Mouse (Mus musculus) intestine, embryonic 16.5 days (tissue): ENCODE data around the gene Marc1. TPM values are rescaled to one million over a fixed set of nuclear protein-coding genes. Genes with fewer than 3 reads are reported as not detected.

Experiments used
- ATAC-seq: fragments of 200-750 bp; cut with Nextera tagmentation; 2 replicates; pipeline ENCODE4 v1.8.0; 2017; ENCODE audit warnings: moderate TSS enrichment, moderate library complexity
- H3K27ac ChIP-seq: fragments of 300-500 bp; sonication (generic); 2 replicates; pipeline ENCODE4 v1.5.1; 2014; ENCODE audit warnings: mild to moderate bottlenecking, low read length
- H3K27me3 ChIP-seq: fragments of 300-500 bp; sonication (generic); replicated peaks from 2 replicates; pipeline ENCODE4 v1.6.1; 2014; ENCODE audit warnings: low read length, control low read depth, mixed read lengths; ENCODE audit not compliant: control insufficient read depth, insufficient read depth
- H3K36me3 ChIP-seq: fragments of 300-500 bp; sonication (generic); 2 replicates; pipeline ENCODE4 v1.6.1; 2014; ENCODE audit warnings: low read length, control low read depth; ENCODE audit not compliant: control insufficient read depth, insufficient read depth
- H3K4me1 ChIP-seq: fragments of 300-500 bp; sonication (generic); 2 replicates; pipeline ENCODE4 v1.6.1; 2014; ENCODE audit warnings: low read length, control low read depth, mixed read lengths; ENCODE audit not compliant: control insufficient read depth, insufficient read depth
- H3K4me2 ChIP-seq: fragments of 300-500 bp; sonication (generic); 2 replicates; pipeline ENCODE4 v1.6.1; 2014; ENCODE audit warnings: low read depth, low read length, control low read depth
- H3K4me3 ChIP-seq: fragments of 300-500 bp; sonication (generic); 2 replicates; pipeline ENCODE4 v1.5.1; 2014; ENCODE audit warnings: mild to moderate bottlenecking, low read length
- H3K9ac ChIP-seq: fragments of 300-500 bp; sonication (generic); 2 replicates; pipeline ENCODE4 v1.6.1; 2014; ENCODE audit warnings: low read depth, low read length
- H3K9me3 ChIP-seq: fragments of 300-500 bp; sonication (generic); 2 replicates; pipeline ENCODE4 v1.6.1; 2016; ENCODE audit warnings: low read length, control low read depth; ENCODE audit not compliant: control insufficient read depth
- WGBS: fragments of 180-500 bp; shearing (Covaris S2); extraction: QIAGEN DNeasy Blood & Tissue Kit; methylation state at CpG from one replicate; pipeline ENCODE4 v1.1.7; 2014; 5-methylcytosine and 5-hydroxymethylcytosine counted together
- polyA plus RNA-seq: library from polyadenylated mRNA; unstranded; fragments of >200 nt; fragmentation: Nextera tagmentation; extraction: Ambion mirVana; gene quantifications from 2 replicates; pipeline ENCODE4 v1.2.1, GENCODE M21; 2015

Marc1 gene
- polyA plus RNA-seq, 1 experiment from 2014 or later, result 1.5 TPM

DNA sequence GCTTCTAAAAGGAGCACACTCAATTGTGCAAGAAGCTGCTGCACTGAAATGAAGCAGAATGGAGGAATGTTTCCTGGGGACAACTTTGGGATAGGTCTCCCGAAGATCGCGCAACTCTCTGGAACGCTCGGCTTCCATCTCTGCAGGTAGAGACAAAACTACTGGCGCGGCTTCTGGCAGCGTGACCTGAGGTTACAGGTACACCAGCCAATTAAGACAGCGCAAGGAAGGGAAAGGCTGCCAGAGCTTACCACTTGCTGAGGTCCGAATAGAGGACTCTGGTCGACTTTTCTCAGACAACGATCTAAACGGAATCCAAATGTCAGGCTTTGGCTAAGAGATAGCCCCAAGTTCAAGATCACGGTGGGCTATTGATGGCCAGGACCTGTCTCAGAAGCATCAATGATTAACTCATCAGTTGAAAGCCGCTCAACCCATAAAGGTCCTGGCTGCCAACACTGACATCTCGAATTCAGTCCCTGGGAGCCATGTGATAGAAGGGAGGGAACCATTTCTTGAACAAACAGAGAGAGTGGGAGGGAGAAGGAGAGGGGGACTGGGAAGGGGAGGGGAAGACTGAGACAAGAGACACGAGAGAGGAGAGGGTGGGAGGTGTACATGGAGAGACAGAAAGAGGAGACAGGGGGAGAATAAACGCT lies 35.1 kb upstream of the Marc1 start, which contains the start of gene Marc2:
Gene Marc2 (minus strand): TSS at position 360 of the 659 bp plus-strand sequence.
- Histone ChIP-seq H3K9ac (peak within 1 kb of the TSS; percentile 93), H3K36me3 (0 out of 2 replicates have a peak, but pooled peaks cover under 1% of the 10 kb centered on the region), H3K9me3 (no peaks in the 10 kb centered on the region), H3K4me1 (peaks cover 20% of the 10 kb centered on the region), H3K27ac (peak within 1 kb of the TSS; percentile 96), H3K27me3 (no peaks in the 10 kb centered on the region), H3K4me2 (peak within 1 kb of the TSS; percentile 88), H3K4me3 (peak within 1 kb of the TSS; percentile 86)
- WGBS, result 3% methylated on average over 18 of the region's 18 CpGs
- ATAC-seq, result peak; percentile 57

DNA sequence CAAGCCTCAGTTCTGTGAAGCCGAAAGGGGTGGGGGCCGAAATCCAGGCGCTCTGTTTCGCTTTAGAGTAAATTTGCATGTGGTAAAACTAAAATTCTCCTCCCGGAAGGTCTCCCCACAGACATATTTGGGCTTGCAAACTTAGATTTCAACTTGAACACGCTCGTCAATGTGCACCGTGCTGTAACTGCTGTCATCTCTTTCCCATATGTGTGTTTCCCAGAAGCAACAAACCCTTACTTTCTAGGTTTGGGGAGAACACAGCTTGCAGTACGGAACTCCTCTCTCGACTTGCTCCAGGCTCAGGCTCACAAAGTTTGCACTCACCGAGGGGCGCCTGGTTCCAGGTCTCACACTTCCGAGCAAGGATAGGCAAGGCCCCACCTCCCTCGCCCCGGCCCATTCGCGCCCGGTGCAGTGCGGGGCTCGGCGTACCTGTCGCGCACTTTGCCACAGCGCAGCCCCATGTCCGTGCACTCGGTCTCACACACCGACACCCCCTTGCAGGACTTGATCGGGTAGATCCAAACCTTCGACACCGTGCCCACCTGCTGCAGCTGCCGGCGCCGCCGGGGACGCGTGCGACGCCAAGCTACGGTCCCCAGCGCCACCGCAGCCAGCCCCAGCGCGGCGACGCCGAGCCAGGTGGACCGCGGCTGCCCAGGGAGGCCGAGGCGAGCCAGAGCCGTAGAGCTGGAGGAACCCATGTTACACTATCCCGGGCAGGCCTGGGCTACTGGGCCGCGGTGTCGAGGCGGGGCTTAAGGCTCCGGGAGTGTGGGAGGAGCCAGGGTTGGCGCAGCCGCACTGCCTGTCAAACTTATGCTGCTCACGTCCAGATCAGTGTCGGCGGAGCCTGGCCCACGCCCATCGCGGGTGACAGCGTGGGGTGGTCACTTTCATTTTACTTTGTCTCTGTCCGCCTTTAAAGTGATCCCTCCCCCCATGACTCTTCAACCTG lies 34.3 kb upstream of the Marc1 start:
- Histone ChIP-seq H3K27me3 (no peaks in the 10 kb centered on the region), H3K9me3 (no peaks in the 10 kb centered on the region), H3K36me3 (peaks cover 4% of the 10 kb centered on the region; the same call in 1 of the 2 replicates), H3K4me1 (peaks cover 18% of the 10 kb centered on the region), H3K4me2 (peak overlapping the region; percentile 88), H3K4me3 (peak overlapping the region; percentile 86), H3K9ac (peak overlapping the region; percentile 93), H3K27ac (peak overlapping the region; percentile 96)
- WGBS, result under 1% methylated on average over 67 of the region's 67 CpGs
- ATAC-seq, result peak; percentile 96

GRCm38 (mm10) chr1:184844326-184845066 lies 33.4 kb upstream of the Marc1 start:
- Histone ChIP-seq H3K27me3 (no peaks in the 10 kb centered on the region), H3K9me3 (no peaks in the 10 kb centered on the region)
- 16% methylated on average over 15 of the region's 15 CpGs for WGBS

GRCm38 (mm10) chr1:184837649-184838048 lies 26.5 kb upstream of the Marc1 start:
- Histone ChIP-seq H3K27me3 (no peaks in the 10 kb centered on the region), H3K9ac (no peak overlapping the region; the same call in 1 of the 2 replicates), H3K4me1 (peaks cover 9% of the 10 kb centered on the region), H3K4me2 (no peak overlapping the region), H3K36me3 (peaks cover 12% of the 10 kb centered on the region), H3K9me3 (no peaks in the 10 kb centered on the region), H3K4me3 (no peak overlapping the region), H3K27ac (peak overlapping the region; percentile 88)
- peak; percentile 79 for ATAC-seq
- WGBS, result 62% methylated on average over 4 of the region's 4 CpGs

More at GRCm38 (mm10) chr1:184844326-184845066, 33.4 kb upstream of the Marc1 start:
- peak overlapping the region; percentile 93 for H3K9ac ChIP-seq
- peaks cover 18% of the 10 kb centered on the region for H3K4me1 ChIP-seq
- H3K36me3 ChIP-seq, result peaks cover 4% of the 10 kb centered on the region; the same call in 1 of the 2 replicates
- H3K27ac ChIP-seq, result peak overlapping the region; percentile 96
- peak overlapping the region; percentile 88 for H3K4me2 ChIP-seq
- peak overlapping the region; percentile 86 for H3K4me3 ChIP-seq
- ATAC-seq, result no peak

DNA sequence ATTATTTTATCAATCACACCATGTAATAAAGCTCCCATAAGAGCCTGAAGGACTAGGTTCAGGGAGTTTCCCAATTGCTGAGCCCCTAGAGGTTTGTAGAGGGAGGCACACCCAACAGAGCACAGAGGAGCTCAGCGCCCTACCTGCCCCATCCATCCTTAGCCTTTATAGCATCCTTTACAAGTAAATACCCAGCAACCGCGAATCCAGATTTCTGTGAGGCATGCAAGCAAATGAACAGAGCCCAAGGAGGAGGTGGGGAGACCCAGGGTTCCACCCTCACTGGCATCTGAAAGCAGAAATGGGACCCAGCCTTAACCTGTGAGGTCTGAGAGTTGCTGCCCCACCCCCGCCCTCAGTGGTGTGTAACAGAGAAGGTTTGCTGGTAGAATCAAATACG lies 25.2 kb upstream of the Marc1 start:
- Histone ChIP-seq H3K4me2 (no peak overlapping the region), H3K27ac (peak overlapping the region; percentile 15; the same call in 1 of the 2 replicates), H3K36me3 (peaks cover 25% of the 10 kb centered on the region), H3K4me1 (peaks cover 9% of the 10 kb centered on the region), H3K9ac (no peak overlapping the region), H3K9me3 (no peaks in the 10 kb centered on the region), H3K4me3 (no peak overlapping the region), H3K27me3 (no peaks in the 10 kb centered on the region)
- WGBS, result 78% methylated on average over 5 of the region's 5 CpGs
- peak; percentile 33; the same call in 1 of the 2 replicates for ATAC-seq

- Histone ChIP-seq H3K27ac (no peak overlapping the region), H3K9ac (no peak overlapping the region), H3K4me1 (peaks cover 18% of the 10 kb centered on the region), H3K9me3 (no peaks in the 10 kb centered on the region), H3K4me3 (no peak overlapping the region), H3K36me3 (peaks cover 29% of the 10 kb centered on the region), H3K27me3 (no peaks in the 10 kb centered on the region), H3K4me2 (no peak overlapping the region)
- WGBS, result 86% methylated on average over 7 of the region's 7 CpGs
- no peak for ATAC-seq
Measured at GRCm38 (mm10) chr1:184833499-184833898, 22.4 kb upstream of the Marc1 start.

DNA sequence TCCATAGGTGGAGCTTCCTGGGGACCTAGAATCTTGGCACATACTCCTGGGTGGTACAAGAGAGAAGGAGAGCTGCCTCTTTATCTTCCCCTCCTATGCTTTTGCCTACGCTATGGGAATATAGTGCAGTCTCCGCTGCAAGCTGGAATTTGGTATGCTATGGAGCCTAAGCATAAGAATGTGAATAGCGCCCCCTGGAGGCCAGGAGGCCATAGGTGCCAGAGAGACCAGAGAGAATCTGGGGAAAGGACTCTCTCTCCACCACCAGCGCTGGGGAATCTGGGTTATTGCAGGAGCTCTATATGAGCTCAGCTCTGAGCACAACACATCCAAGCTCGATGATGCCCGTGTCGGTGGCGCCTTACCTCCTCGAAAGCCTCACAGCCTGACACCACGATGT lies 21.1 kb upstream of the Marc1 start:
- H3K36me3 ChIP-seq, result peaks cover 31% of the 10 kb centered on the region
- no peaks in the 10 kb centered on the region for H3K27me3 ChIP-seq

DNA sequence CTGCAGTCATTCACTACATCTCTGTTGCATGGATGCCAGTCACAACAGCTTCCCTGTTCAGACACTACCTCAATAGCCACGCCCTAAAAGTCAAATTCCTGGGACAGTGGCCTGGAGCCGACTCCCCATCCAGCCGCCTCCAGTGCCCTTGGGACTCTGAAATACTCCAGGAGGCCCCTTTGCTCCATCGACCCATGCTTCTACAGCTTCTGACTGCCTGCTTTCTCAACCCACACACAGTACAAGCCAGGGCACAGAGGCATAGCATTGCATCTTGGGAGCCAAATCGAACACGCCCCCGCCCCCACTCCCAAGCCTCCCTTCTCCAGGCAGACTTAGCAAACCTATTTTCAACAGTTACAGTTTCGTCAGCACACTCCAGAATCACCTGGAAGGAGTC lies 18.8 kb upstream of the Marc1 start:
- peak; percentile 61 for ATAC-seq
- H3K27ac ChIP-seq, result peak overlapping the region; percentile 48; the same call in 1 of the 2 replicates
- H3K36me3 ChIP-seq, result peaks cover 31% of the 10 kb centered on the region
- no peak overlapping the region for H3K4me3 ChIP-seq
- no peaks in the 10 kb centered on the region for H3K9me3 ChIP-seq
- WGBS, result 79% methylated on average over 8 of the region's 8 CpGs
- no peak overlapping the region; the same call in 1 of the 2 replicates for H3K9ac ChIP-seq
- no peaks in the 10 kb centered on the region for H3K27me3 ChIP-seq
- no peak overlapping the region for H3K4me2 ChIP-seq
- peaks cover 23% of the 10 kb centered on the region for H3K4me1 ChIP-seq

More for the DNA sequence above, 21.1 kb upstream of the Marc1 start:
- Histone ChIP-seq H3K9ac (no peak overlapping the region), H3K4me3 (no peak overlapping the region), H3K4me1 (peaks cover 14% of the 10 kb centered on the region; the same call in 1 of the 2 replicates), H3K27ac (no peak overlapping the region), H3K9me3 (no peaks in the 10 kb centered on the region), H3K4me2 (no peak overlapping the region)
- WGBS, result 80% methylated on average over 10 of the region's 10 CpGs
- no peak for ATAC-seq
